Comparison of ENCODE assay signal across 23 mouse cellular contexts in genomic region chr9:108845390-108845789, GRCm38 (mm10). TPM values are rescaled to one million over a fixed set of nuclear protein-coding genes. Genes with fewer than 3 reads are reported as not detected.
DNase-seq lines count a peak whose midpoint lies in the region; ATAC-seq lines count a peak whose summit lies in the region.
"Had no signal": no experiment of that assay in that cellular context is flagged by ENCODE, and none has a peak within 500 bp of the region (broad histone marks: within the 10 kb centered on the region; RNA-seq: fewer than 3 reads in every experiment).

No protein-coding gene starts in this region.

- H3K9ac ChIP-seq in midbrain, embryonic 11.5 days (ENCODE audit: low read length): no peak overlapping the region
- no peak overlapping the region for H3K9ac ChIP-seq in midbrain, embryonic 15.5 days
- H3K9ac ChIP-seq: embryonic facial prominence, embryonic 12.5 days; forebrain, embryonic 15.5 days; hindbrain, embryonic 13.5 days had no signal

- H3K36me3 ChIP-seq in midbrain, embryonic 11.5 days (ENCODE audit: control insufficient read depth, insufficient read depth, low read length): 0 out of 2 replicates have a peak, but pooled peaks cover 5% of the 10 kb centered on the region
- peaks cover 79% of the 10 kb centered on the region for H3K36me3 ChIP-seq in midbrain, embryonic 15.5 days (replicated peaks)
- H3K36me3 ChIP-seq: embryonic facial prominence, embryonic 12.5 days; heart, embryonic 10.5 days had no signal

- no peak overlapping the region for H3K4me3 ChIP-seq in midbrain, embryonic 11.5 days (ENCODE audit: low read depth, low read length)
- H3K4me3 ChIP-seq in midbrain, embryonic 15.5 days: no peak overlapping the region
- H3K4me3 ChIP-seq: embryonic facial prominence, embryonic 12.5 days; forebrain, embryonic 15.5 days; heart, embryonic 10.5 days; hindbrain, embryonic 13.5 days had no signal

- no peak for ATAC-seq in midbrain, embryonic 11.5 days (ENCODE audit: low FRiP score)
- no peak for ATAC-seq in midbrain, embryonic 15.5 days (replicated peaks)
- ATAC-seq: activated CD4-positive, CD25-positive, alpha-beta regulatory T cell, adult 4 months; forebrain, embryonic 15.5 days; intestine, embryonic 16.5 days; Patski had no signal

- DNase-seq in adrenal gland, postnatal 36 days: peak; percentile 27 to 35
- no peak for DNase-seq in adrenal gland, postnatal 25 days
- DNase-seq in midbrain, embryonic 11.5 days (ENCODE audit: low spot score, missing footprints): peak; percentile 35
- DNase-seq in embryo, embryonic 10.5 days (ENCODE audit: low spot score): peak; percentile 3
- no peak for DNase-seq in gastrocnemius, adult 18-20 months (ENCODE audit: low spot score)
- DNase-seq in layer of hippocampus, adult 9-10 months (ENCODE audit: low spot score): no peak
- DNase-seq: B cell, adult 2 months; cerebellum, adult 11-12 months; cerebellum, adult 9-10 months; cerebellum, postnatal 25 days; gastrocnemius, postnatal 10 days; heart, adult 18-20 months; heart, postnatal 10 days; heart, postnatal 4 days; kidney, adult 8-10 months had no signal

- no peak overlapping the region for H3K4me2 ChIP-seq in midbrain, embryonic 11.5 days
- no peak overlapping the region for H3K4me2 ChIP-seq in midbrain, embryonic 15.5 days
- H3K4me2 ChIP-seq: embryonic facial prominence, embryonic 12.5 days; forebrain, embryonic 15.5 days; hindbrain, embryonic 13.5 days had no signal

- no peak overlapping the region for H3K27ac ChIP-seq in midbrain, embryonic 11.5 days (ENCODE audit: low read depth, low read length)
- no peak overlapping the region for H3K27ac ChIP-seq in midbrain, embryonic 15.5 days
- H3K27ac ChIP-seq: embryonic facial prominence, embryonic 12.5 days; forebrain, embryonic 15.5 days; heart, embryonic 10.5 days; hindbrain, embryonic 13.5 days had no signal

- 84% methylated on average over 5 of the region's 5 CpGs for WGBS in midbrain, embryonic 11.5 days
- 86% methylated on average over 5 of the region's 5 CpGs for WGBS in midbrain, embryonic 15.5 days

- no peaks in the 10 kb centered on the region for H3K27me3 ChIP-seq in midbrain, embryonic 11.5 days (ENCODE audit: control insufficient read depth, insufficient read depth, low read length)
- no peaks in the 10 kb centered on the region for H3K27me3 ChIP-seq in midbrain, embryonic 15.5 days (replicated peaks)
- H3K27me3 ChIP-seq: forebrain, embryonic 15.5 days; hindbrain, embryonic 13.5 days had no signal

- H3K9me3 ChIP-seq in midbrain, embryonic 11.5 days (ENCODE audit: control insufficient read depth, low read length): no peaks in the 10 kb centered on the region
- no peaks in the 10 kb centered on the region for H3K9me3 ChIP-seq in midbrain, embryonic 15.5 days
- H3K9me3 ChIP-seq: embryonic facial prominence, embryonic 12.5 days; forebrain, embryonic 15.5 days; heart, embryonic 10.5 days; hindbrain, embryonic 13.5 days had no signal

- no peaks in the 10 kb centered on the region for H3K4me1 ChIP-seq in midbrain, embryonic 11.5 days (ENCODE audit: control insufficient read depth, insufficient read depth, low read length)
- no peaks in the 10 kb centered on the region for H3K4me1 ChIP-seq in midbrain, embryonic 15.5 days
- H3K4me1 ChIP-seq: embryonic facial prominence, embryonic 12.5 days; forebrain, embryonic 15.5 days; hindbrain, embryonic 13.5 days had no signal

RNA-seq across cellular contexts. Expression of gene Slc26a6, which starts 7.7 kb away (rescaled TPM):
- 10 to 100 TPM in 1 of 2 experiments, 1 to 10 TPM in 1; 8.5 to 10.9 TPM for total RNA-seq in adrenal gland, postnatal 36 days (2021)
- total RNA-seq in adrenal gland, postnatal 25 days (2021): 10.3 and 16.4 TPM in 2 replicates
- 7.5 and 8.0 TPM in 2 replicates for polyA plus RNA-seq in midbrain, embryonic 11.5 days (2014; fragmentation: Nextera tagmentation; extraction: Ambion mirVana)
- 16.7 and 17.8 TPM in 2 replicates for polyA plus RNA-seq in midbrain, embryonic 15.5 days (2015; fragmentation: Nextera tagmentation; extraction: Ambion mirVana)
- total RNA-seq in gastrocnemius, adult 18-20 months (2021): 10 to 100 TPM; 14.0 to 14.6 TPM

RNA-seq across cellular contexts. Expression of gene Celsr3, which starts 19.3 kb away (rescaled TPM):
- total RNA-seq in adrenal gland, postnatal 36 days (2021): 1 to 10 TPM; 3.0 to 5.8 TPM
- total RNA-seq in adrenal gland, postnatal 25 days (2021): 4.2 and 5.5 TPM in 2 replicates
- polyA plus RNA-seq in midbrain, embryonic 11.5 days (2014; fragmentation: Nextera tagmentation; extraction: Ambion mirVana): 5.4 and 6.4 TPM in 2 replicates
- 19.6 and 21.3 TPM in 2 replicates for polyA plus RNA-seq in midbrain, embryonic 15.5 days (2015; fragmentation: Nextera tagmentation; extraction: Ambion mirVana)
- under 1 TPM in 1 of 2 experiments, not detected in 1; 0.02 TPM for total RNA-seq in gastrocnemius, adult 18-20 months (2021)
- polyA plus RNA-seq: activated CD4-positive, CD25-positive, alpha-beta regulatory T cell, adult 4 months had no signal

RNA-seq across cellular contexts. Expression of gene Nckipsd, which starts 37.2 kb away (rescaled TPM):
- 10 to 100 TPM in 1 of 2 experiments, 1 to 10 TPM in 1; 9.8 to 12.5 TPM for total RNA-seq in adrenal gland, postnatal 36 days (2021)
- total RNA-seq in adrenal gland, postnatal 25 days (2021): 7.3 and 10.6 TPM in 2 replicates
- polyA plus RNA-seq in midbrain, embryonic 11.5 days (2014; fragmentation: Nextera tagmentation; extraction: Ambion mirVana): 8.3 and 9.2 TPM in 2 replicates
- 34.9 and 38.1 TPM in 2 replicates for polyA plus RNA-seq in midbrain, embryonic 15.5 days (2015; fragmentation: Nextera tagmentation; extraction: Ambion mirVana)
- 1 to 10 TPM; 4.4 TPM for total RNA-seq in gastrocnemius, adult 18-20 months (2021)

Comparison
In these comparisons a context has a peak if more than half of its experiments do, and no peak if none do; other contexts are left out.
1. DNase-seq: peak in adrenal gland, postnatal 36 days (2 of 2), midbrain, embryonic 11.5 days (single experiment) and embryo, embryonic 10.5 days (single experiment); none in adrenal gland, postnatal 25 days (single experiment), gastrocnemius, adult 18-20 months (single experiment) and layer of hippocampus, adult 9-10 months (single experiment).